Mouse (Mus musculus) mesoderm, embryonic 11.5 days (tissue): Measurements from ENCODE around the gene Olfr417.
"Not testable (repeated sequence)": the region's sequence is repeated elsewhere in the genome, so short reads cannot be mapped to it uniquely, and the experiment has no call there.

Experiments used
- DNase-seq: peaks from one replicate; pipeline ENCODE4 v3.0.0-alpha.2; 2012; ENCODE audit warnings: low read depth, low spot score

Olfr417 gene

DNA sequence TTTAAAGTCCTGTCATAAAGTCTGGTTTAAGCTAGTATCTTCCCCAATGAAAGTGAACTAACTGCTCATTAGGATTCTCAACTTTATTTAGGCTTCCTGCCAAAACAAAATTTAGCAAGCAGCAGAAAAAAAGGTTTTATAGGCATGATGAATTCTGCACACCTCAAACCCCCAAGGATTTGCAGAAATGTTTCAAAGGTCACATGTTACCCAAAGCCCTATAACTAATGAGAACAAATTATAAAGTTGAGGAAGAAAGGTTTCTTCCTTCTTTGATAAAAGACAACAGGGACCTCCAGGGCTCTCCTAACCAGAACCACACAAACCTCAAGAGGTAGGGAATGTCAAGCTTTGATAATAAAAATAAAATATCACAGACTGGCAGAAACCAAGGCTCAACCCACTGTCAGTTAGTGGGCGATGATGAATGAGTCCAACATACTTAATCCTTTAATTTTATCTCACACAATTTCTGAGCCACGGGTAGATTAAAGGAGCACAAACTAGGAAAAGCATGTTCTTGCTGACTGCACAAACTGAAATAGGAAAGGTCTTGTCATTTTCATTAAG, at the start of gene Olfr417:
TSS of gene Olfr417 (plus strand) at position 241 of the 570 bp plus-strand sequence.
- no peak for DNase-seq

DNA sequence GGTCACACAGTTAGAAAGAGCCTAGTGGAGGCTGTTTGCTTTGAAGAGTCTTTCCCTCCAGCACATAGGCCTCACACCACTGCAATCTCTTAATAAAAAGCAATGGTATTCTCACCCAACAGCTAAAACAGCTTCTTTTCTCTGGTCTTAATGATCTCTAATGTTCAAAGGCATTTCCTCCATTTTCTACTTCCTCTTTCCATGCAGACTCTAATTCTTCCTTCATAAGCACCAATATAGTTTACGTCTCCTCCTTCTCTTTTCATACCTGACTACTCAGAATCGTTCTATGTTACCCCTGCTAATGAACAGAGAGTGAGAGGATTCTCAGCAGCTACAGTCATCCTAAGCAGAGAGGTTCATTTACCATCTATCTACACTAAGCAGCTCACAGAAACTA, 47.6 kb upstream of the Olfr417 start:
- DNase-seq, result no peak

DNA sequence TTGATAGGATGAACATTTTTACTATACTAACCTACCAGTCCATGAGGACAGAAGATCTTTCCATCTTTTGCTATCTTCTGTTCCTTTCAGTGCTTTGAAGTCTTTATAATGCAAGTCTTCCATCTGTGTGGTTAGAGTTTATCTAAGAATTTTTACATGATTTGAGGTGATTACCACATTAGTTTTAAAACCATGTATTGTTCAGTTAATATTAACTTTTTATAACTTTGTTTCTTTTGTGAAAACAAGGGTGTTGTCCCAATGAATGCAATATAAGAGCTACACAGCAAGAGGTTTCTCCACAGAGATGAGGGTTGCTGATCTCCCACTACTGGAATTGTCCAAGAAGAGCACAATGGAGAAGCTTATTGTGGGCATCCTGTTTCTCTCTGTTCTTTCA, 34.7 kb upstream of the Olfr417 start, which contains the start of gene Mptx1:
TSS of gene Mptx1 (plus strand) at position 301 of the 400 bp plus-strand sequence.
- DNase-seq, result no peak

DNA sequence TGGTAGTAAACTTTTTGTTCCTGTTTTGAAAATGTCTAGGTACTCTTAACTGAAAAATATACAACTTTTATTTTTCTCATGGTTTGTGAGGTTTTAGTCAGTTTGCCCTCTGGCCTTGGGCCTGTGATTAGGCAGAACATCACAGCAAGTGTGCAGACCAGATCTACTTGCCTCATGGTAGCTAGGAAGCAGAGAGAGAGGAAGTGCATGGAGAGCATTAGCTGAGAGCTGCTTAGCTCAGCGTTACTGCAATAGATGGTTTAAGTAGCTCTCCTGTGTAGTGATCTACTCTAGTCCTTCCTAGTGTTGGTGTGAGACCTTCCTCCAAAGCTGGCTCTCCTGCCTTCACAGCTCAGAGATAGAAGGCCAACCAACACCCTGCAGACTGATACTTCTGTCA, 11.3 kb upstream of the Olfr417 start:
- DNase-seq, result not testable (repeated sequence)

DNA sequence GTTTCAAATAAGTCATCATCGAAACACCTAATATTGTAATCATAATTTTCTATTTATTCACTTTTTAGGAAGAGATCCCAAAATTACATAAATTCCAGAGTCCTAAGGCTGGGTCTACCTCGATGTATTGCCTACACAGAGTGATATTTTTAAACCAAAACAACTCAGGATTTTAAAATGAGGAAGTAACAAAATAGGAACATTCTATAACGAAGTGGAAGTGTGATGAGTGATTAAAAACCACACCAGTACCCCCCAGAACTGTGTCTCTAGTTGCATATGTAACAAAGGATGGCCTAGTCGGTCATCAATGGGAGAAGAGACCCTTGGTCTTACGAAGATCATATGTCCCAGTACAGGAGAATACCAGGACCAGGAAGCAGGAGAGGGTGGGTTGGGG, 10.3 kb upstream of the Olfr417 start:
- no peak for DNase-seq

DNA sequence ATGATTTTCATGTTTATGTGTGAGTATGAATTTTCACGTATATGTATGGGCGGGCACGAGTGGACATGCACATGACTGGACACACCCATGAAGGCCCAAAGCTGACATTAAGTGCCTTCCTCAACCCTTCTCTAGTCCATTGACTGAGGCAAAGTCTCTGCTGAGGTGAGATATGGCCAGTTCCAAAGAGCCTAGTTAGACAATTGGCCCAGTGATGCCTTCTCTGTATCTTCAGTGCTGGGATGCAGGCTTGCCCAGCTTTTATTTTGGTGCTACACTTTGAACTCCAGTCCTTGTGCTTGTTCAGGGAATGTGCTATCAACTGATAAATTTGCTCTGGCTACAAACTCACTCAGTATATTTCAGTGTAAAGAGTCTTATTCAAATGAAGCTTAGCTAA, 8.9 kb downstream of the Olfr417 start:
- DNase-seq, result no peak

DNA sequence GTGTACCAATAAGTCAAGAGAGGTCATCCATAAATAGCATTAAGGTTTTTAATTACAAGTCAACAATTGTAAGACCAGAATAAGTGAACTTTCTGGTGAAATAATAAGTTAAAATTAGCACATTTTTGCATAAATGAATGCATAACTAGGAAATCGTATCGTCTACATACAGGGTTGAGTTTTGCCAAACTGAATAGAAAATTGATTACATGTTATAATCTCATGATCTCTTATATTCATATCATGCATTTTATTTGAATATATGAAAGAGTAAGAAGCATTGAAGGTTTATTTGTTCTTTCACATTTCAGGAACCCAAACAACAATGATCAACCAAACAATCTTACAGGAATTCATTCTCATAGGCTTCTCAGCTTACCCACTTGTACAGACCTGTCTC, 25.8 kb downstream of the Olfr417 start, which contains the start of gene Olfr248:
TSS of gene Olfr248 (plus strand) at position 301 of the 400 bp plus-strand sequence.
- DNase-seq, result no peak

DNA sequence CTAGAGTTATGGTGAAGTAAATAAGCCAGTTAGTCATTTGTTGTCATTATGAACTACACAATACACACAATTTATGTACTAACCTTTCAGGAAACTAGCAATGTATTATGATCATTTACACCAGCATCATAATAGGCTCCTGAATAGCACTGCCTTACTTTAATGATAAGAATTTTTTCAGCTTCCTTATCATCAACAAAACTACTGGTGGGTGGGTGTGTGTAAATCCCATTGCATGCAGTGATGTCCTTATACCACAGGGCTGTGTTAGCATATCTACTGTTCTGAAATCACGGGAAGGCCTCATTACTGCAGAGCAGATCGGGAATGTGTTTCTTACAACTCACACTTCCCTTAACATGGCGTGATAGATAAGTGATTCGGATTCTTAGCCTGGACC, 58.0 kb downstream of the Olfr417 start:
- DNase-seq, result no peak

DNA sequence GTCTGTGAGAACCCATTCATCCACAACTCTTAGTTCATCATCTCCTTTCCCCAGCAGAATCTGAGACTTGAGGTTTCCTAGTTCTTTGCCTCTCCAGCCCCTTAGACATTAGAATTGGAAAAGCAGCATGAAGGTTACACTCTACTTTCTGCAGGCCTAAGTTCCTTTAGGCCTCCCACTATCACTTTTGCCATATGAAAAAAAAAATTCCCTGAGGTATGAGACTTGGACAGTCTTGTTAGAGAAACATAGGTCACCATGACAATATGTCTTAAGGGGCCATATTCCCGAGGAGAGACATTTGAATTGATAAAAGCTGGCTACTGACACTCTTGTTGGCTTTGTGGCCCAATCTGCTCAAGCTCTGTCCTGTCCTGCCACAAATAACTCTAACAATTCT, 58.8 kb downstream of the Olfr417 start, which contains the start of gene Olfr414:
TSS of gene Olfr414 (plus strand) at position 301 of the 400 bp plus-strand sequence.
- no peak for DNase-seq
